ENCODE assay signal across 9 mouse cellular contexts in the genomic region with DNA sequence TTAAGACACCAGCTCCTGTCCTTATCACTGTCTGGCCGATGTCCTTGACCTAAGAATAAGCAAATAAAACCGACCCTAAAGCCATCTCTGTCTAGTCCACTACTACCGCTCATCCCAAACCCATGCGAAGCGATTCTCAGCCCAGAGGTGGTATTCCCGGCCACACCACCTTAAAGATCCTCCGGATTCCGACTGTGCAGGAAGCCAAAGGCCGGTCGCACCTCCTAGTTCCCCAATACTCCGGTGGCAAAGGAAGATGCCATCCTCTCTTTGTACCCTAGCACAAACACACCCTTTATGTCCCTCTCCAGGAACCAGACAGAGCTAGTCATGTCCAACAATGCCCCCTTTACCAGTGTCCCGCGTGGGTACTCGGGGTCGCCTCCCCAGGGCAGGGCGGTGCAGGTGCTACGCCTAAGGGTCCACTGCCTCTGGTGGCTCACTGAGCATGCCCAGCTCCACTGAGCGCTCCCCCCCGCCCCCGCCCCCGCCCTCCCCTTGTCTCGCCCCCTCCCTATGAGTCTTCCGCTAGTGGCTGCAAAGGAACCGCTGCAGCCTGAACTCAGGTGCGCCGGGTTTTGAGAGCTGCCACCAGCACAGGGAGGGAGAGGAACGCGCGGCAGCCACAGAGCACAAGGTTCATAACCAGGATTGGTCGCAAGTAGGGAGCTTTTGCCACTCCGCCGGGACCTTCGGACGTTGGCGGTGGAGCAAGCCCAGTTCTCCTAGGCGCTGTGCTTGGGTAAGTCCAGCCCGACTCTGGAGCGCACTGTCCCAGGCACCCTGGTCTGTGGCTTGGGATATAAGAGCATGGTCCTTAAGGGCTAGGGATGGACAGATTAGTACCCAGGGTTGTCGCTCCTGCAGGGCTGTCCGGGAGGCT. TPM values are rescaled to one million over a fixed set of nuclear protein-coding genes. Genes with fewer than 3 reads are reported as not detected.
DNase-seq lines count a peak whose midpoint lies in the region; ATAC-seq and TF ChIP-seq lines count a peak whose summit lies in the region.
"Had no signal": no experiment of that assay in that cellular context is flagged by ENCODE, and none has a peak within 500 bp of the region (broad histone marks: within the 10 kb centered on the region; RNA-seq: fewer than 3 reads in every experiment).

TSS of gene Cntn4 (plus strand) at position 512 of the 883 bp plus-strand sequence.

- H3K36me3 ChIP-seq in kidney, embryonic 15.5 days, result no peaks in the 10 kb centered on the region
- H3K36me3 ChIP-seq in forebrain, embryonic 14.5 days (ENCODE audit: control insufficient read depth, insufficient read depth, low read length), result no peaks in the 10 kb centered on the region
- no peaks in the 10 kb centered on the region for H3K36me3 ChIP-seq in midbrain, embryonic 14.5 days (ENCODE audit: control insufficient read depth, insufficient read depth, low read length)

- H3K9me3 ChIP-seq in kidney, embryonic 15.5 days (replicated peaks), result no peaks in the 10 kb centered on the region
- no peaks in the 10 kb centered on the region for H3K9me3 ChIP-seq in forebrain, embryonic 14.5 days (replicated peaks; ENCODE audit: control insufficient read depth, low read length)
- H3K9me3 ChIP-seq in midbrain, embryonic 14.5 days (ENCODE audit: control insufficient read depth, low read length), result no peaks in the 10 kb centered on the region

- no peak for TF ChIP-seq CTCF in gastrocnemius, adult 2 months (IDR thresholded peaks at IDR 0.05)

- no peak within 1 kb of the TSS for H3K9ac ChIP-seq in kidney, embryonic 15.5 days
- peak within 1 kb of the TSS; percentile 49 for H3K9ac ChIP-seq in forebrain, embryonic 14.5 days (ENCODE audit: low read length)
- peak within 1 kb of the TSS; percentile 65 for H3K9ac ChIP-seq in midbrain, embryonic 14.5 days (replicated peaks; ENCODE audit: low read length)
- H3K9ac ChIP-seq: liver, embryonic 14.5 days had no signal

- peak within 1 kb of the TSS; percentile 80 for H3K4me2 ChIP-seq in kidney, embryonic 15.5 days
- peak within 1 kb of the TSS; percentile 77 for H3K4me2 ChIP-seq in forebrain, embryonic 14.5 days (ENCODE audit: low read length)
- peak within 1 kb of the TSS; percentile 80 for H3K4me2 ChIP-seq in midbrain, embryonic 14.5 days (ENCODE audit: low read length)

- H3K27me3 ChIP-seq in kidney, embryonic 15.5 days, result peaks cover 69% of the 10 kb centered on the region
- H3K27me3 ChIP-seq in forebrain, embryonic 14.5 days (replicated peaks; ENCODE audit: control insufficient read depth, insufficient read depth, low read length), result peaks cover 20% of the 10 kb centered on the region
- peaks cover 13% of the 10 kb centered on the region; the same call in 1 of the 2 replicates for H3K27me3 ChIP-seq in midbrain, embryonic 14.5 days (ENCODE audit: control insufficient read depth, insufficient read depth, low read length)

- H3K4me1 ChIP-seq in kidney, embryonic 15.5 days, result peaks cover 15% of the 10 kb centered on the region
- H3K4me1 ChIP-seq in forebrain, embryonic 14.5 days (ENCODE audit: control insufficient read depth, insufficient read depth, low read length), result peaks cover 6% of the 10 kb centered on the region; the same call in 1 of the 2 replicates
- H3K4me1 ChIP-seq in midbrain, embryonic 14.5 days (ENCODE audit: control insufficient read depth, insufficient read depth, low read length), result no peaks in the 10 kb centered on the region

- no peak for DNase-seq in kidney, adult 11 months
- DNase-seq in cerebellum, adult 11-12 months, result peak; percentile 85
- peak; percentile 47 for DNase-seq in forebrain, embryonic 14.5 days (ENCODE audit: low spot score)
- DNase-seq in layer of hippocampus, adult 9-11 months, result peak; percentile 67
- DNase-seq in midbrain, embryonic 14.5 days, result peak; percentile 76
- DNase-seq in gastrocnemius, adult 2 months, result no peak

- H3K4me3 ChIP-seq in kidney, embryonic 15.5 days (replicated peaks), result peak within 1 kb of the TSS; percentile 42
- H3K4me3 ChIP-seq in forebrain, embryonic 14.5 days (ENCODE audit: low read depth, low read length), result peak within 1 kb of the TSS; percentile 40
- peak within 1 kb of the TSS; percentile 49 for H3K4me3 ChIP-seq in midbrain, embryonic 14.5 days (replicated peaks; ENCODE audit: low read depth, low read length)
- no peak within 1 kb of the TSS for H3K4me3 ChIP-seq in gastrocnemius, adult 2 months

- intact Hi-C loops in gastrocnemius, adult 2 months (cut with DNase I), result no loop called here

- WGBS in kidney, embryonic 15.5 days, result 1% methylated on average over 40 of the region's 40 CpGs
- WGBS in forebrain, embryonic 14.5 days, result 2% methylated on average over 40 of the region's 40 CpGs
- 1% methylated on average over 40 of the region's 40 CpGs for WGBS in midbrain, embryonic 14.5 days

- H3K27ac ChIP-seq in kidney, embryonic 15.5 days, result no peak within 1 kb of the TSS
- H3K27ac ChIP-seq in forebrain, embryonic 14.5 days (ENCODE audit: low read depth, low read length), result no peak within 1 kb of the TSS
- H3K27ac ChIP-seq in midbrain, embryonic 14.5 days (replicated peaks; ENCODE audit: low read depth, low read length), result peak within 1 kb of the TSS; percentile 45; the same call in 1 of the 2 replicates
- H3K27ac ChIP-seq in gastrocnemius, adult 2 months, result no peak within 1 kb of the TSS
- H3K27ac ChIP-seq: liver, embryonic 14.5 days had no signal

- peak; percentile 86 for ATAC-seq in kidney, embryonic 15.5 days (replicated peaks; ENCODE audit: low FRiP score)
- peak; percentile 87 for ATAC-seq in forebrain, embryonic 14.5 days
- ATAC-seq in midbrain, embryonic 14.5 days (ENCODE audit: low FRiP score, low TSS enrichment), result peak; percentile 85
- ATAC-seq in megakaryocyte-erythroid progenitor cell, adult 5-6 weeks (replicated peaks; ENCODE audit: low FRiP score, low TSS enrichment, poor library complexity, severe bottlenecking), result no peak

RNA-seq across cellular contexts. Expression of gene Cntn4, which starts in this region (rescaled TPM):
- 4.2 and 4.6 TPM in 2 replicates for polyA plus RNA-seq in kidney, embryonic 15.5 days (2015; fragmentation: Nextera tagmentation; extraction: Ambion mirVana)
- 6.6 and 8.6 TPM in 2 replicates for polyA plus RNA-seq in forebrain, embryonic 14.5 days (2014; fragmentation: Nextera tagmentation; extraction: Ambion mirVana)
- polyA plus RNA-seq in midbrain, embryonic 14.5 days (2014; fragmentation: Nextera tagmentation; extraction: Ambion mirVana), result 22.3 and 29.8 TPM in 2 replicates
- total RNA-seq in megakaryocyte-erythroid progenitor cell, adult 5-6 weeks (2014; fragmentation: Nextera tagmentation), result not detected in 2 replicates
- total RNA-seq in megakaryocyte-erythroid progenitor cell, adult 5-6 weeks (2017), result not detected in 2 replicates
- not detected for total RNA-seq in gastrocnemius, adult 2 months (2021)

Comparison
In these comparisons a context has a peak if more than half of its experiments do, and no peak if none do; other contexts are left out.
1. DNase-seq: peak in cerebellum, adult 11-12 months (single experiment), forebrain, embryonic 14.5 days (single experiment), layer of hippocampus, adult 9-11 months (single experiment) and midbrain, embryonic 14.5 days (single experiment); none in kidney, adult 11 months (single experiment) and gastrocnemius, adult 2 months (single experiment).
2. Peak in every context shown above with its lines, with median percentiles within 50 percentile points of each other: H3K4me2 ChIP-seq.